Mouse (Mus musculus) cerebellum, adult 9-10 months (tissue): ENCODE measurements around the gene Mmd2.

Source experiments
- DNase-seq: peaks from one replicate; pipeline ENCODE4 v3.0.0; 2022

The Mmd2 gene

GRCm38 (mm10) chr5:142545014-142545795 is 63.4 kb downstream of the Mmd2 start:
- DNase-seq, result no peak

GRCm38 (mm10) chr5:142537286-142537685 is 71.3 kb downstream of the Mmd2 start:
- DNase-seq, result no peak

- no peak for DNase-seq
Observed at GRCm38 (mm10) chr5:142535388-142535787, 73.2 kb downstream of the Mmd2 start.

- no peak for DNase-seq
Observed at GRCm38 (mm10) chr5:142529915-142530314, 78.7 kb downstream of the Mmd2 start, which contains the start of gene Papolb. Gene Papolb, minus strand, starts transcription at chr5:142530076.

- peak; percentile 59 for DNase-seq
Observed at GRCm38 (mm10) chr5:142524711-142525464, 83.7 kb downstream of the Mmd2 start.

- no peak for DNase-seq
Observed at GRCm38 (mm10) chr5:142521195-142521866, 87.3 kb downstream of the Mmd2 start.

- DNase-seq, result no peak
Observed at GRCm38 (mm10) chr5:142520360-142520759, 88.2 kb downstream of the Mmd2 start.

GRCm38 (mm10) chr5:142518973-142519372 is 89.6 kb downstream of the Mmd2 start:
- DNase-seq, result no peak
